In the genomic region with DNA sequence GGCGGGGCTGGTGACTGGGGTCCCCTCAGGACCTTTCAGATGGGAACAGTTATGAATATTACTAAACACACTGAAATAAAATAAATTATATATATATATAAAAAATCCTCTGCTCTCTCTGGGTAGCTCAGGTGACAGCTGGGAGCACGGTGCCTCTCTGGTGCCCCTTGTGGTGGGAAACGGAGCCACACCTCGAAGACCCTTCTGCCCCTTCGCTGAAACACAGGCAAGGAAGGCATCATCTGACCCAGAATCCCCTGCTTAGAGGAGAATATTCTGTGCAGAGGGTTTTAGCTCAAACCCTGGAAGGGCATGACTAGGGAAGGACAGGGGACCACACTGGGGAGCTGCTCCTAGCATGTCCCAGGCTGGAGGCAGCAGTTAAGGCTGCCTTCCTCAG, we compare ENCODE assay signal across 8 mouse cellular contexts.
DNase-seq lines count a peak whose midpoint lies in the region; ATAC-seq and TF ChIP-seq lines count a peak whose summit lies in the region.
"Had no signal": no experiment of that assay in that cellular context is flagged by ENCODE, and none has a peak within 500 bp of the region (broad histone marks: within the 10 kb centered on the region; RNA-seq: fewer than 3 reads in every experiment).

No protein-coding gene starts in this region.

- no peak overlapping the region for H3K9ac ChIP-seq in liver, embryonic 13.5 days

- no peaks in the 10 kb centered on the region for H3K9me3 ChIP-seq in G1E (replicated peaks)
- H3K9me3 ChIP-seq in liver, embryonic 13.5 days (replicated peaks), result no peaks in the 10 kb centered on the region
- H3K9me3 ChIP-seq: megakaryocyte, embryonic 14.5 days had no signal

- no peaks in the 10 kb centered on the region for H3K4me1 ChIP-seq in G1E (ENCODE audit: insufficient read depth, low read depth, low read length)
- H3K4me1 ChIP-seq in liver, embryonic 13.5 days (replicated peaks), result no peaks in the 10 kb centered on the region
- H3K4me1 ChIP-seq: megakaryocyte, embryonic 14.5 days had no signal

- no peak overlapping the region for H3K4me3 ChIP-seq in layer of hippocampus, adult 2 months
- no peak overlapping the region for H3K4me3 ChIP-seq in G1E (ENCODE audit: low read depth, low read length)
- H3K4me3 ChIP-seq in liver, embryonic 13.5 days (replicated peaks), result no peak overlapping the region
- H3K4me3 ChIP-seq: megakaryocyte, embryonic 14.5 days had no signal

- H3K27ac ChIP-seq in layer of hippocampus, adult 2 months, result no peak overlapping the region
- no peak overlapping the region for H3K27ac ChIP-seq in liver, embryonic 13.5 days

- no peaks in the 10 kb centered on the region for H3K36me3 ChIP-seq in G1E (replicated peaks)
- H3K36me3 ChIP-seq in liver, embryonic 13.5 days, result no peaks in the 10 kb centered on the region

- H3K27me3 ChIP-seq in G1E (ENCODE audit: insufficient read depth, low read length), result 0 out of 2 replicates have a peak, but pooled peaks cover 3% of the 10 kb centered on the region
- H3K27me3 ChIP-seq in liver, embryonic 13.5 days, result no peaks in the 10 kb centered on the region

- DNase-seq in layer of hippocampus, adult 2 months (ENCODE audit: low spot score in 2 of 2), result peak in 1 of 2 experiments; percentile 16
- DNase-seq in layer of hippocampus, postnatal 36 days, result no peak
- no peak for DNase-seq in G1E (ENCODE audit: low spot score)
- DNase-seq in embryo, embryonic 10 days (ENCODE audit: low spot score), result peak; percentile 74
- peak; percentile 4 for DNase-seq in liver, embryonic 13.5 days
- DNase-seq in thymus, postnatal 0 days (ENCODE audit: low spot score), result peak; percentile 32
- no peak for DNase-seq in gastrocnemius, adult 8-10 months (ENCODE audit: low spot score in 2 of 2)

- H3K4me2 ChIP-seq in liver, embryonic 13.5 days, result no peak overlapping the region

- TF ChIP-seq CTCF in layer of hippocampus, adult 2 months (conservative IDR thresholded peaks at IDR 0.05), result peak; percentile 85
- TF ChIP-seq CTCF in G1E (IDR thresholded peaks at IDR 0.05; ENCODE audit: low read depth, low read length), result peak; percentile 48; the same call in 1 of the 2 replicates

- 7% methylated on average over 5 of the region's 5 CpGs for WGBS in liver, embryonic 13.5 days (ENCODE audit: insufficient replicate concordance)

- ATAC-seq in G1E (ENCODE audit: extremely low read depth, insufficient number of reproducible peaks, low FRiP score, poor library complexity, severe bottlenecking), result no peak
- no peak for ATAC-seq in liver, embryonic 13.5 days (ENCODE audit: low read depth)

Comparison
In these comparisons a context has a peak if more than half of its experiments do, and no peak if none do; other contexts are left out.
1. DNase-seq: peak in embryo, embryonic 10 days (single experiment), liver, embryonic 13.5 days (single experiment) and thymus, postnatal 0 days (single experiment); none in layer of hippocampus, postnatal 36 days (0 of 2), G1E (single experiment) and gastrocnemius, adult 8-10 months (0 of 2).